Mouse (Mus musculus) thymus, adult 2 months (tissue): ENCODE measurements around the gene Spats2l.

ENCODE experiments used
- CTCF ChIP-seq: fragments of 200-500 bp; IDR thresholded peaks from 2 replicates; pipeline ENCODE4 v1.5.1; 2012; ENCODE audit warnings: mild to moderate bottlenecking, control low read depth, low read length, moderate library complexity, borderline replicate concordance; ENCODE audit not compliant: control insufficient read depth, poor library complexity, insufficient read depth; ENCODE audit errors: extremely low read depth
- POLR2A ChIP-seq: fragments of 200-500 bp; IDR thresholded peaks from 2 replicates; pipeline ENCODE4 v1.6.1; 2012; ENCODE audit warnings: mild to moderate bottlenecking, low read length, control low read depth, moderate library complexity; ENCODE audit not compliant: control insufficient read depth, poor library complexity, insufficient read depth; ENCODE audit errors: extremely low read depth

DNA sequence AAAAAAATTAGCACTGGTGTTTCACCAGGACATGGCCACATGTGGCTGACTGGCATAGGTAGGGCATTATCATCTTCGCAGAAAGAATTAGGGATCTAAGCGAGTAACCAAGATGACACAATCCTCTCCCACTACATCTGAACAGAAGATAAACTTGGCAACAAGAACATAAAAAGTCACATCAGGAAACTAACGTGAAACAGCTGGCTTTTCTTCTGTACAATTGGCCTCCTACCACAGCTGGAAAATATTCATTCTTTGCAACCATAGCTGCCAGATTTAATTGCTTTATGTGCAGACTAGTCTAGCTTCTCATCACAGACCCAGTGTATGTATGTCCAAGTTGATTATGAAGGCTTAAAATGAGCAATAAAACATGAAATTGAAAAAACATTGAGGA, 131.9 kb downstream of the Spats2l start:
- TF ChIP-seq CTCF (no peak), POLR2A (no peak)
